Mouse (Mus musculus) CD4-positive, CD25-positive, alpha-beta regulatory T cell, adult 2 months (primary cell): ENCODE measurements around the gene Ralgps2.

Experiments
- DNase-seq: peaks from one replicate; pipeline ENCODE4 v3.0.0-alpha.2; 2012; ENCODE audit warnings: low read depth, low spot score

Ralgps2 gene

GRCm38 (mm10) chr1:156769621-156770297 lies 169.7 kb downstream of the Ralgps2 start:
- DNase-seq, result no peak

GRCm38 (mm10) chr1:156769163-156769562 lies 170.3 kb downstream of the Ralgps2 start:
- DNase-seq, result no peak

GRCm38 (mm10) chr1:156765311-156765710 lies 174.1 kb downstream of the Ralgps2 start:
- DNase-seq, result no peak

GRCm38 (mm10) chr1:156764584-156764983 lies 174.8 kb downstream of the Ralgps2 start:
- DNase-seq, result peak; percentile 4

GRCm38 (mm10) chr1:156763280-156763679 lies 176.1 kb downstream of the Ralgps2 start:
- DNase-seq, result no peak

GRCm38 (mm10) chr1:156761430-156761801 lies 178.0 kb downstream of the Ralgps2 start:
- no peak for DNase-seq

GRCm38 (mm10) chr1:156760549-156761429 lies 178.6 kb downstream of the Ralgps2 start:
- DNase-seq, result no peak

GRCm38 (mm10) chr1:156758326-156758725 lies 181.1 kb downstream of the Ralgps2 start:
- no peak for DNase-seq

- DNase-seq, result no peak
Measured at GRCm38 (mm10) chr1:156754608-156755413, 184.6 kb downstream of the Ralgps2 start.
